Mouse (Mus musculus): ENCODE results near the gene Gm10490. TPM values are rescaled to one million over a fixed set of nuclear protein-coding genes. Genes with fewer than 3 reads are reported as not detected.
A peak's percentile ranks its signal among the peaks of the same experiment; 100 is the strongest.

The Gm10490 gene
- polyA plus RNA-seq, 1 experiment = not detected

DNA sequence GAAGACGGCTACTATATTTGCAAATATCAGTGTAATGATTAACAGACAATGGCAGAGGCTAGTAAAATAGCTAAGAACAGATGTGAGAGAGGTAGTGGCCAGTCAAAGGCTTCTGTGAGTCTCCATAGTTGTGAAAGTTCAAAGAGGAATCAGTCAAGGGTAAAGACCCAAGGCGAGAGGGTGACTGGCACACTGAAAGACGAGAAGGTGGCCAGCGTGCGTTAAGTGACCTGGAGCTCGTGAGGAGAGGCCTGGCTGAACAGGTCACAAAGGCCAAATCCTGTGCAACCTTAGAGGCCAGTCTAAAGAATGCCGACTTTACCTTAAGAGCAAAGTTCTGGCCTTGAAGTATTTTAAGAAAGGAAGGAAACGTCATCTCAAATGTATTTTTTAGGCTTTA, 36.3 kb downstream of the Gm10490 start:
- Histone ChIP-seq H3K27me3 (ENCODE audit: control insufficient read depth, insufficient read depth, insufficient read length) (no peaks in the 10 kb centered on the region), H3K36me3 (ENCODE audit: control insufficient read depth, insufficient read depth) (no peaks in the 10 kb centered on the region), H3K4me3 (no peak overlapping the region), H3ac (ENCODE audit: control insufficient read depth, insufficient read length) (no peak overlapping the region), H3K79me2 (ENCODE audit: control insufficient read depth, insufficient read depth) (no peaks in the 10 kb centered on the region), H3K4me2 (ENCODE audit: low read depth) (no peak overlapping the region)
- TF ChIP-seq MAX (IDR thresholded peaks at IDR 0.05; ENCODE audit: low read depth) = no peak
- TF ChIP-seq E2F4 (IDR thresholded peaks at IDR 0.05; ENCODE audit: insufficient read depth) = no peak
- TF ChIP-seq MYOG (IDR thresholded peaks at IDR 0.05; ENCODE audit: control insufficient read depth in 1 of 3, insufficient read depth in 1 of 3, insufficient read length in 2 of 3, low read depth in 2 of 3) = no peak
- no peak for TF ChIP-seq POLR2AphosphoS2 (IDR thresholded peaks at IDR 0.05; ENCODE audit: insufficient read length, low read depth)
- no peak for TF ChIP-seq CEBPB (IDR thresholded peaks at IDR 0.05; ENCODE audit: insufficient read depth, poor library complexity, severe bottlenecking)
- no peak for TF ChIP-seq MYOD1 (IDR thresholded peaks at IDR 0.05; ENCODE audit: control insufficient read depth in 1 of 3, insufficient read length in 2 of 3, low read depth in 2 of 3)
- no peak for TF ChIP-seq SRF (IDR thresholded peaks at IDR 0.05; ENCODE audit: control insufficient read depth, insufficient read length, low read depth)

GRCm38 (mm10) chrX:7947108-7947899, 38.0 kb downstream of the Gm10490 start, which contains the start of gene Hdac6:
Hdac6 (minus strand) TSS chrX:7947889.
- peak within 1 kb of the TSS; percentile 29 for H3K4me3 ChIP-seq

GRCm38 (mm10) chrX:7947900-7948492, 38.7 kb downstream of the Gm10490 start:
- no peaks in the 10 kb centered on the region for H3K27me3 ChIP-seq (ENCODE audit: control insufficient read depth, insufficient read depth, insufficient read length)
- H3K79me2 ChIP-seq (ENCODE audit: control insufficient read depth, insufficient read depth) = no peaks in the 10 kb centered on the region
- TF ChIP-seq TCF12 (IDR thresholded peaks at IDR 0.05; ENCODE audit: insufficient read depth, poor library complexity, severe bottlenecking) (no peak), USF1 (IDR thresholded peaks at IDR 0.05; ENCODE audit: low read depth) (no peak), REST (IDR thresholded peaks at IDR 0.05; ENCODE audit: insufficient read depth, insufficient read length) (no peak), MYOD1 (IDR thresholded peaks at IDR 0.05; ENCODE audit: control insufficient read depth in 1 of 3, insufficient read length in 2 of 3, low read depth in 2 of 3) (no peak), E2F4 (IDR thresholded peaks at IDR 0.05; ENCODE audit: insufficient read depth) (no peak), SRF (IDR thresholded peaks at IDR 0.05; ENCODE audit: control insufficient read depth, insufficient read length, low read depth) (no peak), POLR2A (IDR thresholded peaks at IDR 0.05; ENCODE audit: insufficient read length, low read depth) (no peak), MYOG (IDR thresholded peaks at IDR 0.05; ENCODE audit: control insufficient read depth in 1 of 3, insufficient read depth in 1 of 3, insufficient read length in 2 of 3, low read depth in 2 of 3) (no peak), MAX (IDR thresholded peaks at IDR 0.05; ENCODE audit: low read depth) (no peak), CEBPB (IDR thresholded peaks at IDR 0.05; ENCODE audit: insufficient read depth, poor library complexity, severe bottlenecking) (no peak)
- H3ac ChIP-seq (ENCODE audit: control insufficient read depth, insufficient read length) = no peak overlapping the region
- H3K4me2 ChIP-seq (ENCODE audit: low read depth) = peak overlapping the region; percentile 69
- no peaks in the 10 kb centered on the region for H3K36me3 ChIP-seq (ENCODE audit: control insufficient read depth, insufficient read depth)
- H3K4me3 ChIP-seq = peak overlapping the region; percentile 29

More at GRCm38 (mm10) chrX:7947108-7947899, 38.0 kb downstream of the Gm10490 start, which contains the start of gene Hdac6:
- H3K27me3 ChIP-seq (ENCODE audit: control insufficient read depth, insufficient read depth, insufficient read length) = no peaks in the 10 kb centered on the region
- TF ChIP-seq POLR2AphosphoS2 (IDR thresholded peaks at IDR 0.05; ENCODE audit: insufficient read length, low read depth) (peak; percentile 54), E2F4 (IDR thresholded peaks at IDR 0.05; ENCODE audit: insufficient read depth) (no peak), SRF (IDR thresholded peaks at IDR 0.05; ENCODE audit: control insufficient read depth, insufficient read length, low read depth) (no peak), TCF3 (IDR thresholded peaks at IDR 0.05; ENCODE audit: insufficient read length, low read depth) (no peak), MYOG (IDR thresholded peaks at IDR 0.05; ENCODE audit: control insufficient read depth in 1 of 3, insufficient read depth in 1 of 3, insufficient read length in 2 of 3, low read depth in 2 of 3) (no peak), USF1 (IDR thresholded peaks at IDR 0.05; ENCODE audit: low read depth) (no peak), REST (IDR thresholded peaks at IDR 0.05; ENCODE audit: insufficient read depth, insufficient read length) (no peak), MYOD1 (IDR thresholded peaks at IDR 0.05; ENCODE audit: control insufficient read depth in 1 of 3, insufficient read length in 2 of 3, low read depth in 2 of 3) (no peak), TCF12 (IDR thresholded peaks at IDR 0.05; ENCODE audit: insufficient read depth, poor library complexity, severe bottlenecking) (no peak), MAX (IDR thresholded peaks at IDR 0.05; ENCODE audit: low read depth) (no peak), CEBPB (IDR thresholded peaks at IDR 0.05; ENCODE audit: insufficient read depth, poor library complexity, severe bottlenecking) (no peak), POLR2A (IDR thresholded peaks at IDR 0.05; ENCODE audit: insufficient read length, low read depth) (peak; percentile 65)
- peak within 1 kb of the TSS; percentile 69 for H3K4me2 ChIP-seq (ENCODE audit: low read depth)
- H3ac ChIP-seq (ENCODE audit: control insufficient read depth, insufficient read length) = no peak within 1 kb of the TSS
- no peaks in the 10 kb centered on the region for H3K79me2 ChIP-seq (ENCODE audit: control insufficient read depth, insufficient read depth)
- H3K36me3 ChIP-seq (ENCODE audit: control insufficient read depth, insufficient read depth) = no peaks in the 10 kb centered on the region

DNA sequence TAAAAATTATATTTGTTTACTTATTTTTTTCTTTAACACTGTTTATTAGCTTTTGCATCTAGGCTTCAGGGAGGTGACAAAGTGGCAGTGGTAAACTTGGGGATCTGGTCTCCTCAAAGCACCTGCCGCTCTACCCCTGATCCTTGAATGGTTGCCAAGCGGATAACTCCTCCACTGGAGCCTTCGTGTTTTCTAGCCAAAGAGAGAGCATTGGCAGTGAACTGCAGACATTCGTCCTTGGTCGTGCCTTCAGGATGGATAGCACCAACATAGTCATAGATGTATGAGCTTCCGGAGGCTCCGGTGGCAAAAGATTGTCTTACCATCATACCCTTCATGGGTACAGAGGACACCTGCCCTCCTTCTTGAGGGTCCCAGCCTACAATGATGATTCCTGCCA, 40.7 kb downstream of the Gm10490 start:
- H3K36me3 ChIP-seq (ENCODE audit: control insufficient read depth, insufficient read depth) = no peaks in the 10 kb centered on the region
- H3K27me3 ChIP-seq (ENCODE audit: control insufficient read depth, insufficient read depth, insufficient read length) = no peaks in the 10 kb centered on the region
- H3ac ChIP-seq (ENCODE audit: control insufficient read depth, insufficient read length) = no peak overlapping the region
- TF ChIP-seq USF1 (IDR thresholded peaks at IDR 0.05; ENCODE audit: low read depth) (no peak), MYOG (IDR thresholded peaks at IDR 0.05; ENCODE audit: control insufficient read depth in 1 of 3, insufficient read depth in 1 of 3, insufficient read length in 2 of 3, low read depth in 2 of 3) (no peak), CEBPB (IDR thresholded peaks at IDR 0.05; ENCODE audit: insufficient read depth, poor library complexity, severe bottlenecking) (no peak), REST (IDR thresholded peaks at IDR 0.05; ENCODE audit: insufficient read depth, insufficient read length) (no peak), MAX (IDR thresholded peaks at IDR 0.05; ENCODE audit: low read depth) (no peak), POLR2AphosphoS2 (IDR thresholded peaks at IDR 0.05; ENCODE audit: insufficient read length, low read depth) (no peak), TCF12 (IDR thresholded peaks at IDR 0.05; ENCODE audit: insufficient read depth, poor library complexity, severe bottlenecking) (no peak), SRF (IDR thresholded peaks at IDR 0.05; ENCODE audit: control insufficient read depth, insufficient read length, low read depth) (no peak), POLR2A (IDR thresholded peaks at IDR 0.05; ENCODE audit: insufficient read length, low read depth) (no peak), MYOD1 (IDR thresholded peaks at IDR 0.05; ENCODE audit: control insufficient read depth in 1 of 3, insufficient read length in 2 of 3, low read depth in 2 of 3) (no peak), E2F4 (IDR thresholded peaks at IDR 0.05; ENCODE audit: insufficient read depth) (no peak)
- H3K4me3 ChIP-seq = no peak overlapping the region
- H3K4me2 ChIP-seq (ENCODE audit: low read depth) = no peak overlapping the region
- no peaks in the 10 kb centered on the region for H3K79me2 ChIP-seq (ENCODE audit: control insufficient read depth, insufficient read depth)
